Mouse (Mus musculus) CH12.LX (cell line): ENCODE measurements at regions not wholly inside any gene's neighbourhood (a gene's known extent, or its start where the extent isn't known, plus 50 kb on each side); places are given as distances from the start of the nearest gene placed in this dataset.

Source experiments
- DNase-seq: peaks from one replicate; pipeline ENCODE4 v3.0.0-alpha.2; 2013; ENCODE audit errors: extremely low read depth
- H3K27ac ChIP-seq: 2 replicates; pipeline ENCODE4 v1.5.1; 2012; ENCODE audit warnings: low read depth, mild to moderate bottlenecking, control low read depth, moderate library complexity; ENCODE audit not compliant: insufficient read depth
- H3K27me3 ChIP-seq: replicated peaks from 2 replicates; pipeline ENCODE3; 2012; ENCODE audit warnings: inconsistent platforms
- H3K36me3 ChIP-seq, 2 experiments: replicated peaks in 1 of 2; 2 replicates each; pipeline versions ENCODE3 to v1.6.1; 2012; ENCODE audit warnings: inconsistent platforms in 1 of 2, low read length in 1 of 2, mild to moderate bottlenecking in 1 of 2, mixed read lengths in 1 of 2, moderate library complexity in 1 of 2; ENCODE audit not compliant: control insufficient read depth in 1 of 2, insufficient read depth in 1 of 2
- H3K4me1 ChIP-seq, 2 experiments: 2 replicates each; pipeline ENCODE4 v1.6.1; 2012; ENCODE audit warnings: inconsistent platforms in 1 of 2, moderate library complexity in 1 of 2; ENCODE audit not compliant: insufficient read depth in 2 of 2, control insufficient read depth in 1 of 2
- H3K4me2 ChIP-seq: 2 replicates; pipeline ENCODE4 v1.6.1; 2012; ENCODE audit warnings: low read depth, mild to moderate bottlenecking, control low read depth; ENCODE audit not compliant: poor library complexity, insufficient read depth, severe bottlenecking
- H3K4me3 ChIP-seq, 3 experiments: fragments of 150-350 bp in 1 of 3; sonication (generic) in 1 of 3; replicated peaks in 1 of 3; 2 replicates each; pipeline versions ENCODE3 to v1.5.1; 2011 to 2012; ENCODE audit warnings: low read depth in 2 of 3, low read length in 2 of 3, mild to moderate bottlenecking in 2 of 3, moderate library complexity in 2 of 3, control low read depth in 1 of 3, improper control_type of control experiment in 1 of 3, inconsistent platforms in 1 of 3, mixed read lengths in 1 of 3; ENCODE audit not compliant: poor library complexity in 1 of 3
- H3K79me2 ChIP-seq: replicated peaks from 2 replicates; pipeline ENCODE4 v1.6.1; 2012; ENCODE audit warnings: mild to moderate bottlenecking, moderate library complexity; ENCODE audit not compliant: control insufficient read depth, poor library complexity, insufficient read depth, severe bottlenecking; ENCODE audit errors: extremely low read depth
- H3K9ac ChIP-seq: 2 replicates; pipeline ENCODE4 v1.6.1; 2012; ENCODE audit warnings: low read depth, mild to moderate bottlenecking, control low read depth, moderate library complexity; ENCODE audit not compliant: insufficient read depth
- H3K9me3 ChIP-seq: replicated peaks from 2 replicates; pipeline ENCODE3; 2012; ENCODE audit warnings: low read length, inconsistent platforms, mixed read lengths
- CHD1 ChIP-seq: IDR thresholded peaks from 2 replicates; pipeline ENCODE4 v1.6.1; 2012; ENCODE audit warnings: low read depth, low read length, improper control_type of control experiment, inconsistent platforms
- CHD2 ChIP-seq: IDR thresholded peaks from 2 replicates; pipeline ENCODE4 v1.6.1; 2011; ENCODE audit warnings: low read length, improper control_type of control experiment
- CTCF ChIP-seq, 2 experiments: IDR thresholded peaks in 1 of 2; conservative IDR thresholded peaks in 1 of 2; 2 replicates each; pipeline ENCODE4 v1.5.1; 2011 to 2012; ENCODE audit warnings: low read depth in 2 of 2, low read length in 2 of 2, improper control_type of control experiment in 1 of 2, inconsistent platforms in 1 of 2, mild to moderate bottlenecking in 1 of 2, moderate library complexity in 1 of 2
- EP300 ChIP-seq: IDR thresholded peaks from 2 replicates; pipeline ENCODE4 v1.6.1; 2011; ENCODE audit warnings: low read length, improper control_type of control experiment
- HCFC1 ChIP-seq: IDR thresholded peaks from 2 replicates; pipeline ENCODE4 v1.6.1; 2012; ENCODE audit warnings: low read depth, mild to moderate bottlenecking, inconsistent platforms, low read length, improper control_type of control experiment
- IRF4 ChIP-seq: IDR thresholded peaks from 2 replicates; pipeline ENCODE4 v1.6.1; 2014; ENCODE audit warnings: low read depth, mild to moderate bottlenecking, inconsistent platforms, low read length, improper control_type of control experiment
- MAZ ChIP-seq: IDR thresholded peaks from 2 replicates; pipeline ENCODE4 v1.6.1; 2012; ENCODE audit warnings: low read depth, mild to moderate bottlenecking, inconsistent platforms, low read length, improper control_type of control experiment, moderate library complexity
- MEF2A ChIP-seq: IDR thresholded peaks from 2 replicates; pipeline ENCODE4 v1.6.1; 2014; ENCODE audit warnings: low read depth, mild to moderate bottlenecking, inconsistent platforms, low read length, improper control_type of control experiment, borderline replicate concordance
- MXI1 ChIP-seq: IDR thresholded peaks from 2 replicates; pipeline ENCODE4 v1.6.1; 2011; ENCODE audit warnings: mild to moderate bottlenecking, low read depth, low read length, improper control_type of control experiment
- NELFE ChIP-seq: IDR thresholded peaks from 2 replicates; pipeline ENCODE4 v1.6.1; 2011; ENCODE audit warnings: low read depth, low read length, improper control_type of control experiment
- NRF1 ChIP-seq: IDR thresholded peaks from 2 replicates; pipeline ENCODE4 v1.6.1; 2014; ENCODE audit warnings: low read depth, mild to moderate bottlenecking, inconsistent platforms, low read length, improper control_type of control experiment, moderate library complexity
- POLR2A ChIP-seq: IDR thresholded peaks from 2 replicates; pipeline ENCODE4 v1.6.1; 2011; ENCODE audit warnings: low read depth, mild to moderate bottlenecking, improper control_type of control experiment, low read length
- RCOR1 ChIP-seq: conservative IDR thresholded peaks from 2 replicates; pipeline ENCODE4 v1.6.1; 2012; ENCODE audit warnings: low read depth, mild to moderate bottlenecking, inconsistent platforms, low read length, improper control_type of control experiment
- SIN3A ChIP-seq: IDR thresholded peaks from 2 replicates; pipeline ENCODE4 v1.6.1; 2012; ENCODE audit warnings: low read length, improper control_type of control experiment, inconsistent platforms
- USF1 ChIP-seq: IDR thresholded peaks from 2 replicates; pipeline ENCODE4 v1.6.1; 2014; ENCODE audit warnings: low read depth, mild to moderate bottlenecking, inconsistent platforms, low read length, improper control_type of control experiment
- ZC3H11A ChIP-seq: IDR thresholded peaks from 2 replicates; pipeline ENCODE4 v1.6.1; 2012; ENCODE audit warnings: low read depth, mild to moderate bottlenecking, inconsistent platforms, low read length, improper control_type of control experiment
- ZKSCAN1 ChIP-seq: IDR thresholded peaks from 2 replicates; pipeline ENCODE4 v1.6.1; 2012; ENCODE audit warnings: low read depth, inconsistent platforms, low read length, improper control_type of control experiment, borderline replicate concordance
- dilution Hi-C: fragments of 300-500 bp; cut with MboI; formaldehyde crosslinking; loops from 2 replicates; pipeline ENCODE4 v1.14.3; 2020; ENCODE audit warnings: low sequenced_read_pairs; ENCODE audit not compliant: extremely low pct_unique_long_range_greater_than_20kb, extremely low pct_ligation_motif_present
- in situ Hi-C: fragments of 300-500 bp; cut with MboI; formaldehyde crosslinking; loops from 3 replicates; pipeline ENCODE4 v1.14.3; 2019; ENCODE audit warnings: low sequenced_read_pairs, low pct_ligation_motif_present, low pct_unique_long_range_greater_than_20kb, mixed read lengths

DNA sequence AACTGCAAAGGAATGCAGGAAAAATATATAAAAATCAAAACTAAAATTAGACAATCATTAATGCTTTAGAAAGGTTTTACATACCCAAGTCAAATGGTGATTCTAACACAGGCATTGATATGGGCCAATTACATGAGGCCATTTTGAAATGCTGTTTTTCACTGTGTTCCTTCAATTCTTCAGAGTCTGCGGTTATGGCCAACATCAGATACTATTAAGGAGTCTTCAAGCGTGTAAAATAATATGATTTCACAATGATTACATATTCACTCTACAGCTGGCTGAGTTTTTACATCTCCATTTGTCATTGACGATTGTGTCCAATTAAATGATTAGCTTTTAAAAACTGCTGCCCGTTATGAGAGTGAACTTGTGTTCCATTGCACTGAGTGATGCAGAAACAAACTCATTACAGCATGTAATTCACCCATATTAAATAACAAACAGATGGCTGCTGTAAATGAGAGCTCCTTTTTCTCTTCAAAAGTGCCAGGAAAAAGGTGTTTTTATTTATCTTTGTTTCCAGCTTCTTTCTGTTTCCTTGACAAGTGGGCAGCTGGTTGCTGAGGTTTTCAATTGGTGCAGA lies 582.3 kb upstream of the Klhl1 start:
- TF ChIP-seq SIN3A (no peak), MXI1 (no peak), MAZ (no peak), HCFC1 (no peak), ZC3H11A (no peak), POLR2A (no peak)
- in situ Hi-C loops (no loop called here), dilution Hi-C loops (no loop called here)
- Histone ChIP-seq H3K79me2 (no peaks in the 10 kb centered on the region), H3K9me3 (peaks cover 14% of the 10 kb centered on the region), H3K36me3 (no peaks in the 10 kb centered on the region), H3K4me2 (no peak overlapping the region), H3K4me1 (no peaks in the 10 kb centered on the region), H3K9ac (no peak overlapping the region), H3K27me3 (no peaks in the 10 kb centered on the region), H3K27ac (no peak overlapping the region), H3K4me3 (no peak overlapping the region)
- DNase-seq = no peak

DNA sequence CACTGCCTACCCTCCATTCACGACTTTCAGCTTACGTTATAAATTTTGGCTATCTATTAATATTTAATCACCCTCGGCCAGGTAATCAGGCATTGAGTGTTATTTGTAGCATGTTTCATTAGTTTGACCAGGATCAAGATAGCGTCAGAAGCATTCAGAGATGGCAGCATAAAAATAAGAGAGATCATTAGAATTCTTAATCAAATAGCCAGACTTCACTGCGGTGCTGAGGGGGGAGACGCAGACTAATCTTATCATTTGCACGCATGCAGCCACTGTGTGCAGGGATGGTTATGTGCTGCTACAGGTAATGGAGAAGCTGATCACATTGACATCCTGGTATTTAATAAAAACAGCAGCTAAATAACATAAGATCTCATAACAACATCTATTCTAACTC lies 574.5 kb upstream of the Klhl1 start:
- Histone ChIP-seq H3K4me3 (no peak overlapping the region), H3K9ac (no peak overlapping the region), H3K79me2 (no peaks in the 10 kb centered on the region), H3K4me1 (no peaks in the 10 kb centered on the region), H3K36me3 (no peaks in the 10 kb centered on the region), H3K4me2 (no peak overlapping the region), H3K9me3 (peaks cover 14% of the 10 kb centered on the region), H3K27ac (no peak overlapping the region), H3K27me3 (no peaks in the 10 kb centered on the region)
- dilution Hi-C loops = no loop called here
- no peak for TF ChIP-seq USF1
- no peak for TF ChIP-seq MAZ
- no peak for TF ChIP-seq ZKSCAN1
- TF ChIP-seq CHD2 = no peak
- no peak for TF ChIP-seq CTCF (conservative IDR thresholded peaks at IDR 0.05 in 1 of 2, IDR thresholded peaks at IDR 0.05 in 1 of 2; ENCODE audit: low read depth in 2 of 2, low read length in 2 of 2)
- no peak for TF ChIP-seq IRF4
- no peak for TF ChIP-seq NELFE
- no peak for TF ChIP-seq RCOR1
- no peak for TF ChIP-seq EP300
- TF ChIP-seq ZC3H11A = no peak
- no peak for TF ChIP-seq NRF1
- TF ChIP-seq CHD1 = no peak
- TF ChIP-seq MEF2A = no peak
- in situ Hi-C loops = no loop called here
- no peak for DNase-seq
